Mouse (Mus musculus): ENCODE measurements around the gene Rbm10.

- TF ChIP-seq CTCF (IDR thresholded peaks at IDR 0.05; ENCODE audit: control insufficient read depth, insufficient read depth, low read length) (no peak), POLR2A (IDR thresholded peaks at IDR 0.05; ENCODE audit: borderline replicate concordance, control insufficient read depth, low read depth, low read length) (no peak)
These were observed 74.3 kb downstream of the Rbm10 start for GRCm38 (mm10) chrX:20691566-20691965.

All from bone marrow, adult 2 months (tissue).